Mouse (Mus musculus) erythroblast, embryonic 14.5 days (primary cell): ENCODE results near the gene Ctla2a.

Experiments used
- GATA1 ChIP-seq: IDR thresholded peaks from 2 replicates; pipeline ENCODE4 v1.6.1; 2012; ENCODE audit warnings: low read length, inconsistent platforms, mixed read lengths
- TAL1 ChIP-seq: IDR thresholded peaks from 3 replicates; pipeline ENCODE4 v1.6.1; 2012; ENCODE audit warnings: low read length, inconsistent platforms, mixed read lengths

GRCm38 (mm10) chr13:60895406-60896160 lies 40.8 kb downstream of the Ctla2a start:
- TF ChIP-seq TAL1 (no peak), GATA1 (no peak)
